Mouse (Mus musculus) macrophage (primary cell): ENCODE measurements around the gene Dkkl1. TPM values are rescaled to one million over a fixed set of nuclear protein-coding genes. Genes with fewer than 3 reads are reported as not detected.

Experiments
- H3K27ac ChIP-seq: fragments of 350-480 bp; formaldehyde crosslinking; 2 replicates; pipeline ENCODE4 v1.9.0; 2021
- H3K36me3 ChIP-seq: fragments of 350-480 bp; formaldehyde crosslinking; 2 replicates; pipeline ENCODE4 v1.9.0; 2021; ENCODE audit errors: inconsistent target
- H3K4me3 ChIP-seq: fragments of 350-480 bp; formaldehyde crosslinking; 2 replicates; pipeline ENCODE4 v1.9.0; 2021; ENCODE audit errors: inconsistent target
- H3K79me2 ChIP-seq: fragments of 350-480 bp; formaldehyde crosslinking; 2 replicates; pipeline ENCODE4 v1.9.0; 2021; ENCODE audit errors: inconsistent target
- WGBS: methylation state at CpG from one replicate; pipeline ENCODE4 v1.1.7; 2026; ENCODE audit warnings: inconsistent platforms; ENCODE audit not compliant: missing documents; 5-methylcytosine and 5-hydroxymethylcytosine counted together
- polyA plus RNA-seq: library from polyadenylated mRNA; stranded (reverse); fragments of 250-400 nt; gene quantifications from 3 replicates; pipeline ENCODE4 v1.2.4, GENCODE M21; 2018; ENCODE audit warnings: inconsistent platforms

Gene Dkkl1
- polyA plus RNA-seq, 1 experiment from 2014 or later, result not detected

DNA sequence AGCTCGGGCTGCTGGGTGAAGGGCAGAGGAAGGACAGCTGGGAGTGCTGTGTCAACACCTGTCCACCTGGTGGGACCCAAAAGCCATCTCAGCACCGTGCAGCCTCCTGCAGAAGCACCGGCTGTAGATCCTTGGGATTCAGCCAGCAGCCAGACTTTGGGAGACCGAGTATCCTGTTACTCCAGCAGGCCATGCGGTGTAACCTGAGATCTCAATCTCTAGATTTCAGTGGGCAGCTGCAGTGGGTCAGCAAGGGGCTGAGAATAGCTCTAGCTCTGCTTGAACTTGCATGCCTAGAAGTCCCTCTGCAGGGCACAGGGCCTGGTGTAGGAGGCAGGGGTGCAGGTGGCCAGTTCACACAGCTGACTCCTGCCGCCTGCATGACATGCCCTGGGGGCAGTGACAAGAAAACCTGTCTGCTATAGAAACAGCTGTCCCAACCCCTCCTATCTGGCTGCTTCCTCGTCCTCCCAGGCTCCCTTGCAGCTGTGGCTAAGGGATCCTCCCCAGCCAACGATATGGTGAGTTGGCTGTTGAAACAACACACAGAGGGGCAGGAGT, 20.1 kb downstream of the Dkkl1 start:
- H3K36me3 ChIP-seq, result no peaks in the 10 kb centered on the region
- no peak overlapping the region for H3K27ac ChIP-seq
- no peaks in the 10 kb centered on the region for H3K79me2 ChIP-seq
- WGBS, result 64% methylated on average over 6 of the region's 8 CpGs
- H3K4me3 ChIP-seq, result no peak overlapping the region

DNA sequence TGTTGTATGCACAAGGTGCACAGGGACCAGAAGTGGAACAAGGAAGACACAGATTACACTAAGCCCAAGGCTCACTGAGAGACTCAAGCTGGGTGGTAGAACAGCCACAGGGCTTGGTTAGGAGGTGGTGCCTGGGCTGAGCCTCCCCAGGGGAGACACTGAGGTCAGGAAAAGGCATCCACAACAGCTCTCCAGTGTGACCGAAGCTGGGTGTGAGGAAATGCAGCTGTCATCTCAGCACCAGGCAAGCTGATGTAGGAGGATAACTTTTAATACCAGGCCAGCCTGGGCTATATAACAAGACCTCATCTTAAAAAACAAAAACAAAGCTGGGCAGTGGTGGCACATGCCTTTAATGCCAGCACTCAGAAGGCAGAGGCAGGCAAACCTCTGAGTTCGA, 20.8 kb downstream of the Dkkl1 start:
- H3K27ac ChIP-seq, result no peak overlapping the region
- 75% methylated on average over 2 of the region's 2 CpGs for WGBS
- H3K79me2 ChIP-seq, result no peaks in the 10 kb centered on the region
- no peaks in the 10 kb centered on the region for H3K36me3 ChIP-seq
- H3K4me3 ChIP-seq, result no peak overlapping the region

DNA sequence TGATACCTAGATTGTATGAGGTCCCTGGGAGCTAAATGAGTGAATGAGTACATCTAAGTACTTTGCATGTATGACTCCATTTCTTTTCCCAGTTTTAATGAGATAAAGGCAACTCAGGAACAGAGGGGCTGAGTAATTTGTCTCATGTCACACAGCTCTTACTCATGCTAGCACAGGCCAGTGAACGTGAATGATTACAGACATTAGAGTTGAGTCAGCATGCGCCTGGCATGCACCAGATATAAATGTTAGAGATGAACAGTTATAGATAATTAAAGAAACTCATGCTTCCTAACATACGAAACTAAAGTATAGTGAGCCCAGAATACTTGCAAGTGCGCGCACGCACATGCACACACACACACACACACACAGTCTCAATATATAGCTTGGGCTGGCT, 21.8 kb downstream of the Dkkl1 start:
- 82% methylated on average over 6 of the region's 6 CpGs for WGBS
- H3K27ac ChIP-seq, result no peak overlapping the region
- no peaks in the 10 kb centered on the region for H3K79me2 ChIP-seq
- H3K4me3 ChIP-seq, result no peak overlapping the region
- H3K36me3 ChIP-seq, result no peaks in the 10 kb centered on the region

DNA sequence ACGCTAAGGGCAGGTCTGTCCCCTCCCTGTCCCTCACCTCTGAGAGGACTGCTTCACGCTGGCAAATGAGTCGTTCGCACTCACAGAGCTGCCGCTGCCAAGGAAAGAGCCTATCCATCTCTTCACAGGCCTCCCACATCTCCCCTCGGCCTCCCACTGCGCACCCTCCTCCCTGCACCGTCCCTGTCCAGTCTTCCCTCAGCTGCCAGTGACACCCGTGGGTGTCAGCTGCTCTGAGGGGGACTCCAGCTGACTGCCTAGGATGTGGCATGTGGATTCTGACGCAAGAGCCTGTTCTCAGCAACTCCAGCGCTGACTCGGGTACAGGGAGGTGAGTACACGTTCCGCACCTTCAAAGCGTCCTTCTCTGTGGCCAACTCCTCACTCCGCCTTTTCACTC, 22.3 kb downstream of the Dkkl1 start:
- Histone ChIP-seq H3K27ac (no peak overlapping the region), H3K79me2 (no peaks in the 10 kb centered on the region), H3K4me3 (no peak overlapping the region), H3K36me3 (no peaks in the 10 kb centered on the region)
- WGBS, result 65% methylated on average over 16 of the region's 16 CpGs

DNA sequence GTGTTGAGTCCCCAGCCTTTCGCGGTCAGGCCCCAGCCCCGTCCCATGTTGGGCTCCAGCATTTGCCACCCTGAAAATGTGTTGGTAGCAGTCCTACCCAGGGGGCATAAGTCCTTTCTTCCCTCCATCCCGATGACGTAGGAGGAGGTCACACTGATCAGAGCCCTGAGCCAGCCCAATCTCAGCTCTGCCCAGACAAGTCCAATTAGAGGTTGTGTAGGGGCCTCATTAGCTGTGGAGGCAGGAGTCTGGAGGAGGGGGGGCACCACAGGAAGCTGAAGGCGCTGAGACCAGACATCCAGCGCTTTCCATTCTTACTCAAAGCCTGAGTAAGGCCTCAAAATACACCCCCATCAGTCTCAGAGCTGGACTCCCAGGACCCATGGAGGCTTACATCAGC, 26.0 kb downstream of the Dkkl1 start:
- H3K27ac ChIP-seq, result no peak overlapping the region
- H3K36me3 ChIP-seq, result no peaks in the 10 kb centered on the region
- H3K79me2 ChIP-seq, result no peaks in the 10 kb centered on the region
- no peak overlapping the region for H3K4me3 ChIP-seq
- 83% methylated on average over 7 of the region's 7 CpGs for WGBS

DNA sequence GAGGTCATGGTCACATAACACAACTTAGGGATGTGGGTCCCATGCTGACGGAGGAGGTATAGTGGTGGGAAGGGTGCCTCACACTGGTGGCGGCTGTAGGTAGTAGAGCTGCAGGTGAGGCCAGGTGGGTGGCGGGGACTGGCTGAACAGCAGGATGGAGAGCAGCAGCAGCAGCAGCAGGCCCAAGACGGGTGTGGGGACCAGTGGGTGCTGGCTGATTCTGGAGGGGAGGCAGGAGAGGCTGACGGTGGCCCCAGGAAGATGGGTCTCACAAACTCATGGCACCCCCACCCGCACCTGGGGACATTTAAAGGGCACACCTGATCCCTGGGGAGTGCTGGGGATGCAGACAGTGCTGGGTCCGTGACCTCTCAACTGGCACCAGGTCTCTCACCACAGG, 28.3 kb downstream of the Dkkl1 start:
- no peaks in the 10 kb centered on the region for H3K36me3 ChIP-seq
- no peak overlapping the region for H3K27ac ChIP-seq
- no peak overlapping the region for H3K4me3 ChIP-seq
- no peaks in the 10 kb centered on the region for H3K79me2 ChIP-seq
- WGBS, result 88% methylated on average over 7 of the region's 7 CpGs

DNA sequence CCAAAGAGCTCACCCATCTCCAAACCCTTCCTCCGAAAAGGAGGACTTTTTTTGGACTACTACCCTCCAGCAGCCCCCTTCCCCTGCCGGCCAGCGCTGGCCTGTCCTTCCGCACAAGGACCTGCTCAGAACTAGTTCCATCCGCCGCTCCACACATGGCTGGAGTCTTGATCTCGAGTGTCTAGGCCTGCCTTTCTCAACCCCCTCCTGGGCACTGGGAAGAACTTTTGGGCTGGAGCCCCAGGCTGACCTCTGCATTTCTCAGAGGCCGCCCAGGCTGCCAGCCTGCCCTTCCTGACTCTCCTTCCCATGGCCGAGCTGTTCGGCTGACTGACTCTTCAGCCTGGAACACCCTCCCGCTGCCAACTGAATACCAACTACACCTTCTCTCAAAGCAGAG, 29.3 kb downstream of the Dkkl1 start:
- Histone ChIP-seq H3K79me2 (no peaks in the 10 kb centered on the region), H3K36me3 (no peaks in the 10 kb centered on the region), H3K4me3 (no peak overlapping the region), H3K27ac (no peak overlapping the region)
- 26% methylated on average over 11 of the region's 11 CpGs for WGBS

DNA sequence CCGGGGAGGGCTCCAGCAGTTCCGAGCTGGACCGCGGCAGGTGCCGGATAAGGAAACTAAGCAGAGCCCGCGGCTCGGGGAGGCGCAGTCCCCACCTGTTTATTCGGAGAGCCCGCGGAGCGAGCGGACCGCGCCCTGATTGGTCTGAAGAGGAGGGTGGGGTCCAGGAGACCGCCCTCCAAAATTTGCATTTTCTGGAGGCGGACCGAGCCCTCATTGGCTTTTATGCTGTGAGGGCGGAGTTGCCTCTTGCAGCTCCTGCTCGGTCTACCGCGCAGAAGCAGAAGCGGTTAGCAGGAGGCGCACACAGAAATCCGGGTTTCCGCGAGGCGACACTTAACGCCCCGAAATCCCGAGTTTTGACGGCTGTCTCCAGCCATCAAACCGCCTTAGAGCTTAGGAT, 29.7 kb downstream of the Dkkl1 start:
- H3K27ac ChIP-seq, result no peak overlapping the region
- WGBS, result 0% methylated on average over 34 of the region's 34 CpGs
- H3K4me3 ChIP-seq, result no peak overlapping the region
- H3K79me2 ChIP-seq, result no peaks in the 10 kb centered on the region
- no peaks in the 10 kb centered on the region for H3K36me3 ChIP-seq

DNA sequence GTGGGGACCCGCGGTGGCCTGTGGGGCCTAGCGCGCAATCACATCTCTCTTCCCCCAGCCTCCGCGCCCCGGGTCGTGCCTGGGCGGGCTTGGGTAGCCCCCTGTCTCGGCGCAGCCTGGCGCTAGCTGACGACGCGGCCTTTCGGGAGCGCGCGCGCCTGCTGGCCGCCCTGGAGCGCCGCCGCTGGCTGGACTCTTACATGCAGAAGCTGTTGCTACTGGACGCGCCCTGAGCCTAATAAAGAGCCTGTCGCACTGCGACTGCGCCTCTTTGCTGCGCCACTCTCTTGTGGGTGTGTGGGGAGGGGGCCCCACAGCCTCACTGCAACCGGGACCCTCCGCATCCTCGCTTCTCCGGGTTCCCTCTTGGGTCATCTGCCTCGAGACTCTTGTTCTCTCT, 30.4 kb downstream of the Dkkl1 start:
- H3K36me3 ChIP-seq, result no peaks in the 10 kb centered on the region
- H3K27ac ChIP-seq, result no peak overlapping the region
- no peak overlapping the region for H3K4me3 ChIP-seq
- 6% methylated on average over 20 of the region's 35 CpGs for WGBS
- no peaks in the 10 kb centered on the region for H3K79me2 ChIP-seq

DNA sequence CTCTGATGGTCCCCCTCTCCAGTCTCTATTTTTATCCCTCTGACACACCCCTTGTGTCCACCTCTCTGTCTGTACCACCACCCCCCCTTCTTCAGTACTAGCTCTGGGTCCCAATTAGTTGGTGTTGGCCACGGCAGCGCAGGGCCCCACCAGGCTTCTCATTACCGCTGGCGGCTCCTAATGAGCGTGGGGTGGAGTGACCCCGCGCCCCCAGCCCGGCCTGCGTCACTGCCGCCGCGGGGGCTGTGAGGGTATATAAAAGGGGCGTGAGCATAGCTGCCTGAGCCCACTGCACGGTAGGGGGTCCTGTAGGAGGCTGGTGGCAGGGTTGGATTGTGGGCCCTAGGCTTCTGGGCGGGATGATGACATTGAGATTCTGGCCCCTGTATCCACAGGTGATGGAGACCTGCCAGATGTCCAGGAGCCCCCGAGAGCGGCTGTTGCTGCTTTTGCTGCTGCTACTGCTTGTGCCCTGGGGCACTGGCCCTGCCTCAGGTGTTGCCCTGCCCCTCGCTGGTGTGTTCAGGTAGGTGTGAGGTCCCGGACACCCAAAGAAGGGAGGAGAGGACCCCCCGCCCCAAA, 31.0 kb downstream of the Dkkl1 start, which contains the start of gene Pth2:
TSS of gene Pth2 (plus strand) at position 100 of the 582 bp plus-strand sequence.
- no peak within 1 kb of the TSS for H3K4me3 ChIP-seq
- H3K79me2 ChIP-seq, result no peaks in the 10 kb centered on the region
- no peak within 1 kb of the TSS for H3K27ac ChIP-seq
- no peaks in the 10 kb centered on the region for H3K36me3 ChIP-seq
- WGBS, result 46% methylated on average over 18 of the region's 20 CpGs

DNA sequence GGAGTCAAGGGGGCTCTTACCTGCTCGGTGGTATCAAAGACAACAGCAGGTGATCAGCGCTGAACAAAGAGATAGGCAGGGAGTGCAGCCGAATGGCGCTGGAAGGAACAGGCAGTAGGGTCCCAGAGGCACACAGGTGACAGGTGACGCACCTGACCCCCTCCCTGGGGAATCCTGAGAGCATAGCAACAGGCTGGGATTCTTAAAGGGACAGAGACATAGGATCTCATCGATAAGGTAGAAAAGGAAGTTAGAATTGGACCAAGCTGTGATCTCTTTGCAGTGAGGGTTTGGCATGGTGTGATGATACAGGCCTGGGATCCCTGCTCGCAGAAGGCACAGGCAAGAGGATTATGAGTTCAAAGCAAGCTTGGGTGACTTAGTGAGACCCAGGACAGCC, 32.5 kb downstream of the Dkkl1 start, which contains the start of gene Gfy:
TSS of gene Gfy (minus strand) at position 101 of the 400 bp plus-strand sequence.
- Histone ChIP-seq H3K79me2 (no peaks in the 10 kb centered on the region), H3K27ac (no peak within 1 kb of the TSS), H3K36me3 (no peaks in the 10 kb centered on the region), H3K4me3 (no peak within 1 kb of the TSS)
- WGBS, result 44% methylated on average over 7 of the region's 7 CpGs

DNA sequence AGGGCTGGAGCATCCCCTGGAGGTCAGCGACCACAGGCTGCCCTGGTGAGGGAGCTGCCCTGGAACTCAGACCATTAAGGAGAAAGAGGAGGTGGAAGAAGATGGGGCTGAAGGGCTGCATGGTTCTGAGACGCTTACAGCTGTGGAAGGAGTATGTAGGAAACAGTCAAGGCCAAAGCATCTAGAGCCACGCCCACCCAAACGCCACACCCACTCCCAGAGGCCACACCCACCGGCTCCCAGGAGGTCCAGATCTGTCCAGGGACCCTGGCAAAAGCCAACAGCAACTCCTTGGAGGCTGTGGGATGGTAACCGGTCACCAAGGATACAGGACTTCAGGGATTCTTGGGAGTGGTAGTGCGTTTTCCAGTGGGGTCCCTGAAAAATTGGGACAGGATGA, 33.4 kb downstream of the Dkkl1 start:
- Histone ChIP-seq H3K36me3 (no peaks in the 10 kb centered on the region), H3K27ac (no peak overlapping the region), H3K79me2 (no peaks in the 10 kb centered on the region), H3K4me3 (no peak overlapping the region)
- whole genome bisulfite sequencing, result 26% methylated on average over 7 of the region's 7 CpGs

DNA sequence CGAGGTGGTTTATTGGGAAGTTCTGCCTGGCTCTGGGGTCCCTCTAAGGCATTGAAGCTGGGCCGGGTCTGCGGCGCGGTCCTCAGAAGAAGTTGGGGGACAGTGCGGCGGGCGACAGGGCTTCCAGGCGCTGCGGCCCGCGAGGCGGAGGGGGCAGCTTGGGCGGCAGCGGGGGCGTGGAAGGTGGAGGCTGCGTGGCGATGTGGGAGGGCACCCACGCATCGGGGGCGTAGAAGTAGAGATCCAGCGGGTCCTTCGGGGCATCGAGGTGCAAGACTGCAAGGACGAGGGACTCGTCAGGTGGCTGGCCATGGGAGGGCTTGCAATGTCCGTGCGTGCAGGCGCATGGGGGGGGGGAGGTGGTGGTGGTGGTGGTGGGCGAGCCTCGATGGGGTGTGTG, 35.6 kb downstream of the Dkkl1 start:
- H3K27ac ChIP-seq, result no peak overlapping the region
- H3K4me3 ChIP-seq, result no peak overlapping the region
- no peaks in the 10 kb centered on the region for H3K79me2 ChIP-seq
- 5% methylated on average over 30 of the region's 31 CpGs for WGBS
- no peaks in the 10 kb centered on the region for H3K36me3 ChIP-seq

DNA sequence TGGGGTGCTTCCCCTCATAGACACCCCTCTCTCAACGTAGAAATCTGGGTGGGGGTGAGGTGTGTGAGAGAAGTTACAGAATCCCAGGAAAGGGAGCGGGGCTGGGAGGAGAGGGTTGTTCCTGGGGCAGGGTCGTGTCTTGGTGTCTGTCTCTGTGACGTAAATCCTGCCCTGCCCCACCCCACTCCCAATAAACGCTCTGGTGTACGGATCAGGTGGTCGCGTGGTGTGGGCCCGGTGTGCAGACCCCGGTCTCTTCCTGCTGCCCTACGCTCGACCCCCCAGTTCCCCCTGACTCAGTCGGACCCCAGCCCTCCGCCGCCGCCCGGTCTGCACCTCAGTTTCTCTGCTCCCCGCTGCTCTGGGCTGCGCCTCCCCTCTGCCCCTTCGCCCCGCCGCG, 36.0 kb downstream of the Dkkl1 start:
- Histone ChIP-seq H3K79me2 (no peaks in the 10 kb centered on the region), H3K36me3 (no peaks in the 10 kb centered on the region), H3K4me3 (no peak overlapping the region), H3K27ac (no peak overlapping the region)
- WGBS, result 11% methylated on average over 13 of the region's 23 CpGs

DNA sequence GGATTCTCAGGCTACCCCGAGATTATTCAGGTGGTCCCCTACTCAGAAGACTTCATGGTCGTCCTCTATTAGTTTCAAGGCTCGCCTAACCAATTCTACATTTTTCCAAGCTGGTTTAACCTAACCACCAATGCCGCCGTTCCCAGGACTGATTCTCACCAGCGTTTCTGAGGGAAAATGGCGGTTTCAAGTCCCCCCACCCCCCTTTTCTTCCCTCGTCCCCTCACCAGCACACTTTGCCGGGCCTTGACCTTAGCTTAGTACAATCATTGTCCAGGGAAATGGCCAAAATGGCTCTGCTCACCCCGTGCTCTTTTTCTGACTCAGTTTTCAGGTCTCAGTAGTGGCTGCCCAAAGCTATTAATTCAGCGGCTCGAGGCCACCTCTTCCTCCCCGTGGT, 36.5 kb downstream of the Dkkl1 start:
- Histone ChIP-seq H3K27ac (no peak overlapping the region), H3K4me3 (no peak overlapping the region), H3K36me3 (no peaks in the 10 kb centered on the region), H3K79me2 (no peaks in the 10 kb centered on the region)
- WGBS, result 4% methylated on average over 13 of the region's 13 CpGs
